Mouse (Mus musculus) heart, postnatal 0 days (tissue): ENCODE data around the gene Nox1.

ENCODE experiments used
- CTCF ChIP-seq: IDR thresholded peaks from 2 replicates; pipeline ENCODE4 v1.5.1; 2016; ENCODE audit warnings: antibody characterized with exemption, control low read depth, low read depth
- EP300 ChIP-seq: IDR thresholded peaks from 2 replicates; pipeline ENCODE4 v1.6.1; 2016; ENCODE audit warnings: antibody characterized with exemption, low read depth

DNA sequence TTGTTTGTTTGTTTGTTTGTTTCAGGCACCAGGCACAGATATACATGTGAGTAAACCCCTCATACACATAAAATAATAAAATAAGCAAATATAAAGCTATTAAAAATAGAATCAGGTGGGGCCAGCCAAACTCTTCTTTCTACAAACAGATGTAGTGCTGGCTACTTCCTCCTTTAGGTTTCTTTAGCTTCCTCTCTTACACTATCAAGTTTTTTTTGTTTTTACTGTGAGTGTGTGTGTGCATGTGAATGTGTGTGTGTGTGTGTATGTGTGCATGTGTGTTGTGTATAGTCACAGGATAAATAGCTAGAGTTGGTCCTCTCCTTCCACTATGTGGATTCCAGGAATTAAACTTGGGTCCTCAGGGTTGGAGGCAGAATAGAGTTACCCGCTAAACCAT lies 47.1 kb downstream of the Nox1 start:
- TF ChIP-seq CTCF, result no peak
- no peak for TF ChIP-seq EP300
